Mouse (Mus musculus): ENCODE results near the gene Ugt1a6a.

The Ugt1a6a gene

DNA sequence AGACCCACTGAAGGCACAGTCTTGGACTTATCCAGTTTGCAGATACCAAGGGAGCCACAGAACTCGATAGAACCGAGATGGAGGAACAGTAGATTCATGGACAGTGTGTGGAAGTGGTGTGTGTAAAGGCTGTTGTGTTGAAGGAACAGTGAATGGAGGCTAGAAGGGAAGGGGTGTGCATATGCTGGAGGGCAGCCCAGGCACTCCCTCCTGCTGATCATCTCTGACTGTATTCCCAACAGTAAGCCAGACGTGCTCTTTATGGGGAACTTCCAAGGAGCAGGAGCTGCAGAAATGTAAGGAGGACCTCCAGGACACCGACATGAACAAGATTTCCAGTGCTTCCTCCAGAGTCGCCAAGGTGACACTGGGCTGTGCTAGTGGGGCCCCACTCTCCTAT is 115.4 kb downstream of the Ugt1a6a start:
- ATAC-seq (ENCODE audit: low TSS enrichment), result no peak

DNA sequence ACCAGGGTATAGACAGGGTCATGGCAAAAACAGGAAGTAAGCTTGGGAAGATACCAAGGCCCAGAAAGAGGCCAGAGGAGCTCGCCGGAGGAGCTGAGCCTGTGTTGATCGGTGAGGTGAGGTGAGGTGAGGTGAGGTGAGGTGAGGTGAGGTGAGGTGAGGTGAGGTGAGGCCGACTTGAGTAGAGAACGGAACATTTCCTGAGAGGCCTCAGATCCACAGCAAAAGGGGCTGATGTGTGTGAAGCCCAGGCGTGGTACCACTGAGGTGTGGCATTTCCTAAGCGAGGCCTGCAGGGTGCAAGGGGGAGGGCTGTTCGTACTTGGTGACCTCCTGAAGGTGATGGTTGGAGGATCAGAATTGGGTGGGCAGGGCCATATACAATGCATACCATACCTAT is 118.5 kb downstream of the Ugt1a6a start:
- no peak for ATAC-seq (ENCODE audit: low TSS enrichment)

- no peak for ATAC-seq (ENCODE audit: low TSS enrichment)
Observed at GRCm38 (mm10) chr1:88253540-88253939, 118.9 kb downstream of the Ugt1a6a start.

DNA sequence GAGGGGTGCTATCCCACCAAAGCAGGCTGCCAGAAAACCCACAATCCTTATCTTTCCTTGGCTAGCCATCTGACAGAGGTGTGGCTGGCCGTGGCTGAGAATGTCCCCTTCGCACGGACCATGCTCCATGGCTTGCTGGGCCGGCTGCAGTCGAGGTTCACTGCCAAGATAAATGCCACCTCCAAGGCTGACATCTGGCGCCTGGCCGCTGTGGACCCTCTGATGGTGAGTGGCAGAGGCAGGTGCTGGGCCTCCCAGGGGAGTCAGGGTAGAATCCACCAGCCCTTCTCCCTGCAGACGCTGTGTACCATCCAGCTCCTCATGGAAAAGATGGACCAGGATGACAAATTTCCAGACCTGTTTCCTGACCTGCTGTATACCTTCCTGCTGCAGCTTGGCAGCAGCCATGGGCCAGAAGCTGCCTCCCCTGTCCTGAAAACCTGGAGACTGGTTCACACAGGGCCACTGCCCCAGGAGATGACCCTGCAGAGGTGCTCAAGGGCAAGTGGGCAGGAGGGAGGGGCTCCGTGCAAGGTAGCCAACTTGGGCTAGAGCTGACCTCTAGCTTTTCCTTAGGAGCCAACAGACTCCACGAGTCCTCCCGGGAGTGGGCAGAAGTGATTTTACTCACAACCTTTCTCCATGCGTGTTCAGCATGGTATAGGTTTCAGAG is 120.3 kb downstream of the Ugt1a6a start:
- no peak for ATAC-seq (ENCODE audit: low TSS enrichment)

DNA sequence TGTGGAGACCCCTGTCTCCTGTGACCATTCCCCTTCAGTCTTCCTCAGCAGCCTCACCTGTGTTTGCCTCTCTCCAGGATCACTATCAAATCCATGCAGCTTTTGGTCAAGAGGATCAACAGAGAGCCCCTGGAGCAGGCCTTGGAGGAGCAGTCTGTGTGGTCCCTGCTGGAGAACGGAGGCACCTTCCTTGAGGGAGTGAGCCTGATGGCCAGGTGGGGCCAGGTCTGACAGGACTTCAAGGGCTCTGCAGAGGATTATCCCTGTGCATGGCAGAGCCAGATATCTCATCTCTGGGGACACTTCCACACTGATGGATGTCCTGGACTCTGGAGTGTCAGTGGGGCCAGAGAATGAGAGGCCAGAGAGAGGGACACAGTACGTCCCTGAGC is 120.9 kb downstream of the Ugt1a6a start:
- no peak for ATAC-seq (ENCODE audit: low TSS enrichment)

GRCm38 (mm10) chr1:88255989-88256754 is 121.6 kb downstream of the Ugt1a6a start:
- no peak; the same call in 1 of the 2 replicates for ATAC-seq (ENCODE audit: low TSS enrichment)

DNA sequence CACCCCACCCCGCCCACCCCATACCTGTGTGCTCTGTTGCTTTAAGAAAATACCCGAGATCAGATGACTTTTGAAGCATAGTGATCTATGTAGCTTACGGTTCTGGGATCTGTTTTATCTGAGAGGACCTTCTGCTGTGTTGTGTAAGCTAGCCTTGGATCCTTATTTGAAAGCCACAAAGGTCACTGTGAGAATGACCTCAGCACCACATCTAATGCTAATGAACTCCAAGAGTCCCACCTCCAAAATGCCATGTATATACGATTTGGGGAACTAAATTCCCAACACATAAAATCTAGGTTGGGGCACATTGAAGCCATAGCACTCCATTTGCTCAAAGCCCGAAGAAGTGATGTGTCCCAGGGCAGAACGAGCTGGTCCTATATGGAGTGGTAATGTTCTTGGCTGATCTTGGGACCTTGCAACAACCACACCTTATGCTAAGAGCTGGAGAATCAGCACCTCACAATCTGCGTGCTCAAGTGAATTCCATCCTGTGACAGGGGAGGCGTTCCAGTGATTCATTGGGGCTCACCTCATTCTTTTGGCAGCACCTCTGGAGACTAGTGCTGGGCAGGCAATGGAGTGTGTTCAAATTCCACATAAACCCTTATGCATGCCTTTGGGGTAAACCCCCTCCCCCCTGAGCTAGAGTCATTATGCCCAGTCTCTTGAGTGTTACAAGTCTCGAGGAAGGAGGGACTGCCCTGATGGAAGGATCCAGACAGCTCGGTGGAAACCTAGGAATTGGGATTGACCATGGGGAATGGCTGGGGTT is 122.5 kb downstream of the Ugt1a6a start:
- ATAC-seq (ENCODE audit: low TSS enrichment), result no peak

DNA sequence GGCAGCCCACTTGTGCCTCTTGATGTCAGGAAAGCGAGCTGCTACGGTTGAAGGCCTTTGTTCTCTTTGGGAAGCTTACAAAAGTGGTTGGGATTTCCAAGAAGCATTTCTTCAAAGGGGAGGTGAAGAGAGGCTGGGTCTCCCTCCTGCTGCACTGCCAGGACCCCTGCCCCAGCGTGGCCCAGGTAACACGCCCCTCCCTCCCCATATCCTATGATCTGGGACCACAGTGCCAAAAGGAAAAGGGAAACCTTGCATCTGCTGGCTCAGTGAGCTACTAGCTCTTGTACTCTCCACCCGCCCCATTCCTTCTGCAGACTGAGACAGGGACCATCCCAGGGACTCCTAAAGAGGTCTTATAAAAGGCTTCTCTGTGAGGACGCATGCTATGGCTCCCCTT is 123.1 kb downstream of the Ugt1a6a start:
- no peak for ATAC-seq (ENCODE audit: low TSS enrichment)

GRCm38 (mm10) chr1:88258361-88258760 is 123.8 kb downstream of the Ugt1a6a start:
- ATAC-seq (ENCODE audit: low TSS enrichment), result no peak

DNA sequence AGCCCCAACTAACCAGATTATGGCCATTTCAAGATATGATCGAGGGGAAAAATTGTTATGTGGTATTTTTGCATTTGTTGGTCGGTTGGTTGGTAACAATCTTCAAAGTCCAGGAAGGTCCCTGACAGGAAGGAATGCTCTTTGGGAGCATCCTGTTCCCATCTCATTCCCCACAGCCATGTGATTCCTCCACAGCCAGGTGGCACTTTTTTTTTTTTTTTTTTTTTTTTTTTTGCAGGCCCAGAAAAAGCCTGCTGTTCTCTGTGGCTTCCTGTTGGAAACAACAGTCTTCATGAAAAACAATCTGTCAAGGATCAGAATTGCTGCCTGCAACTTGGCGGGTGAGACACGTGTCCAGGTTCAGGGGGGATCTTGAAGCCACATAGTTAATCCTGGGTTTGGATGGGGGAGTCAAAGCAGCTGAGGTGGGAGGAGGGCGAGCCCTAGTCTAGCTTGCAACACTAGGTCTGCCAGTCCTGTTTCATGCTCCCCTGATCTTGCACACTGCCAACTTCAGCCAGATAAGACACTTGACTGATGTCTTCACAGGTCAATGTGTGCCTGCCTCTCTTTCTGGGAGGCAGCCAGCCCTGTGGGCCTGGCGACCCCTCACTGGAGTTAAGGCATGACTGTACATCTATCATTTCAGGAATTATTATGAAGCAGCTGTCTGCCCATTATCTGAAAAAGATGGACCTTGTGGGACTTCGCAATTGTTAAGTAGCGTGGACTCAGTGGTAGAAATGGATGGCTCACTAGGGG is 124.5 kb downstream of the Ugt1a6a start:
- ATAC-seq (ENCODE audit: low TSS enrichment), result peak; percentile 18; the same call in 1 of the 2 replicates

- ATAC-seq (ENCODE audit: low TSS enrichment), result no peak
Observed at GRCm38 (mm10) chr1:88259643-88260024, 125.0 kb downstream of the Ugt1a6a start.

- ATAC-seq (ENCODE audit: low TSS enrichment), result no peak
Observed at GRCm38 (mm10) chr1:88260114-88260513, 125.5 kb downstream of the Ugt1a6a start.

- no peak for ATAC-seq (ENCODE audit: low TSS enrichment)
Observed at GRCm38 (mm10) chr1:88260604-88261377, 126.2 kb downstream of the Ugt1a6a start.

DNA sequence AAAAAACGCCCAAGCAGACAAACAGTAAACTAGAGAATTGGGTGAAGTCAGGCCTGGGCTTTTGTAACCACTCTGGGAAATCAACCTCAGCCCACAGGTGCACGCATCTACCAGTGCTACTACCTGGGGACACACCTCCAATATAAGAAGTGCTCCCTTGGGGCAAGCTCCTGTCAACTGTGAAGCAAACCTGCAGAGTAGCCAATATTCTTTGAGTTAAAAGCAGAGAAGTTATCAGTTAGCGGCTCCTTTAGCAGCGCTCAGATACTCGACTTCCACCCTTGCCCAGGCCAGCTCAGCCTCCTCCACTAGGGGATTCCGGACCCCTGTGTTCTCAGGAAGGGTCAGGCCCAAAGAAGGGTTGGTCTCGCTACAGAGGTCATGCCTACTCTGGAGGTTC is 127.1 kb downstream of the Ugt1a6a start:
- no peak for ATAC-seq (ENCODE audit: low TSS enrichment)

GRCm38 (mm10) chr1:88262255-88262654 is 127.6 kb downstream of the Ugt1a6a start:
- ATAC-seq (ENCODE audit: low TSS enrichment), result no peak

- no peak for ATAC-seq (ENCODE audit: low TSS enrichment)
Observed at GRCm38 (mm10) chr1:88262961-88263360, 128.4 kb downstream of the Ugt1a6a start.

GRCm38 (mm10) chr1:88263778-88264177 is 129.2 kb downstream of the Ugt1a6a start:
- no peak for ATAC-seq (ENCODE audit: low TSS enrichment)

GRCm38 (mm10) chr1:88264237-88264868 is 129.7 kb downstream of the Ugt1a6a start:
- ATAC-seq (ENCODE audit: low TSS enrichment), result no peak

DNA sequence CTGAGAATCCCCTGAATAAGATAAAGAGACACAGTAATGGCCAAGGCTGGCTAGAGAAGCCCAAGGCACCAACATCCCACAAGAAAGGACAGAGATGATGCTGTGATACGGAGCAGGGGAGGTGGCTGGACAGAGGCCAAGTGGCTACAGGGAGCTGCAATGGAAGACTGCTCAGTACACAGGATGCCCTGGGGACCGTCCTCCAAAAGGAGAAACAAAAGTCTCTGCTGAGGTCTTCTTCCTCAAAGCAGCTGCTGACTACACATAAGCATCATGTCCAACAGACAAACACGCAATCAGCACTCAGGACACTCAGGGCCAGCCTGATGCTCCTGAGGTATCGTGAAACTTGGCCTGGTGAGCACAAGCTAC is 130.2 kb downstream of the Ugt1a6a start:
- no peak for ATAC-seq (ENCODE audit: low TSS enrichment)

GRCm38 (mm10) chr1:88266123-88266522 is 131.5 kb downstream of the Ugt1a6a start:
- ATAC-seq (ENCODE audit: low TSS enrichment), result no peak

- no peak for ATAC-seq (ENCODE audit: low TSS enrichment)
Observed at GRCm38 (mm10) chr1:88267489-88267888, 132.9 kb downstream of the Ugt1a6a start.

Measured in frontal cortex, adult (tissue).